Mouse (Mus musculus) forebrain, embryonic 15.5 days (tissue): ENCODE data around the gene Klrb1a. TPM values are rescaled to one million over a fixed set of nuclear protein-coding genes. Genes with fewer than 3 reads are reported as not detected.

ENCODE experiments used
- ATAC-seq: fragments of 200-750 bp; cut with Nextera tagmentation; replicated peaks from 2 replicates; pipeline ENCODE4 v1.8.0; 2017; ENCODE audit warnings: mild to moderate bottlenecking, moderate TSS enrichment, moderate library complexity
- H3K27ac ChIP-seq: fragments of 300-500 bp; sonication (generic); replicated peaks from 2 replicates; pipeline ENCODE4 v1.5.1; 2015; ENCODE audit warnings: mild to moderate bottlenecking, inconsistent platforms
- H3K27me3 ChIP-seq: fragments of 300-500 bp; sonication (generic); 2 replicates; pipeline ENCODE4 v1.6.1; 2015; ENCODE audit warnings: inconsistent platforms
- H3K36me3 ChIP-seq: fragments of 300-500 bp; sonication (generic); 2 replicates; pipeline ENCODE4 v1.6.1; 2015; ENCODE audit warnings: mild to moderate bottlenecking, inconsistent platforms
- H3K4me1 ChIP-seq: fragments of 300-500 bp; sonication (generic); 2 replicates; pipeline ENCODE4 v1.6.1; 2015; ENCODE audit warnings: inconsistent platforms
- H3K4me2 ChIP-seq: fragments of 300-500 bp; sonication (generic); replicated peaks from 2 replicates; pipeline ENCODE4 v1.6.1; 2015; ENCODE audit warnings: mild to moderate bottlenecking, inconsistent platforms
- H3K4me3 ChIP-seq: fragments of 300-500 bp; sonication (generic); 2 replicates; pipeline ENCODE4 v1.5.1; 2015; ENCODE audit warnings: mild to moderate bottlenecking, inconsistent platforms
- H3K9ac ChIP-seq: fragments of 300-500 bp; sonication (generic); replicated peaks from 2 replicates; pipeline ENCODE4 v1.6.1; 2015; ENCODE audit warnings: mild to moderate bottlenecking, inconsistent platforms
- H3K9me3 ChIP-seq: fragments of 300-500 bp; sonication (generic); 2 replicates; pipeline ENCODE4 v1.6.1; 2016; ENCODE audit warnings: inconsistent platforms
- WGBS: fragments of 180-500 bp; shearing (Covaris S2); methylation state at CpG from one replicate; pipeline ENCODE4 v1.1.7; 2015; ENCODE audit warnings: mixed read lengths; 5-methylcytosine and 5-hydroxymethylcytosine counted together
- polyA plus RNA-seq: library from polyadenylated mRNA; unstranded; fragments of >200 nt; fragmentation: Nextera tagmentation; extraction: Ambion mirVana; gene quantifications from 2 replicates; pipeline ENCODE4 v1.2.1, GENCODE M21; 2015

The Klrb1a gene
- polyA plus RNA-seq, 1 experiment from 2014 or later: not detected

- no peak overlapping the region for H3K27ac ChIP-seq
- ATAC-seq: peak; percentile 92
- no peaks in the 10 kb centered on the region for H3K27me3 ChIP-seq
- peak overlapping the region; percentile 21 for H3K4me3 ChIP-seq
- H3K36me3 ChIP-seq: no peaks in the 10 kb centered on the region
- peak overlapping the region; percentile 39 for H3K4me2 ChIP-seq
- H3K9me3 ChIP-seq: no peaks in the 10 kb centered on the region
- 9% methylated on average over 9 of the region's 9 CpGs for WGBS
- H3K9ac ChIP-seq: 0 out of 2 replicates have a peak overlapping the region, but pooled peaks have one; percentile 6
- peaks cover 7% of the 10 kb centered on the region for H3K4me1 ChIP-seq
Observed at GRCm38 (mm10) chr6:128597121-128597522, 26.2 kb downstream of the Klrb1a start.

GRCm38 (mm10) chr6:128594651-128595050 lies 28.7 kb downstream of the Klrb1a start:
- Histone ChIP-seq H3K9me3 (no peaks in the 10 kb centered on the region), H3K27ac (no peak overlapping the region), H3K27me3 (no peaks in the 10 kb centered on the region), H3K9ac (no peak overlapping the region), H3K36me3 (no peaks in the 10 kb centered on the region), H3K4me2 (no peak overlapping the region), H3K4me3 (no peak overlapping the region), H3K4me1 (peaks cover 7% of the 10 kb centered on the region)
- 80% methylated on average over 9 of the region's 9 CpGs for WGBS
- ATAC-seq: no peak

- Histone ChIP-seq H3K4me3 (no peak overlapping the region), H3K36me3 (no peaks in the 10 kb centered on the region)
- 31% methylated on average over 4 of the region's 4 CpGs for WGBS
Observed at GRCm38 (mm10) chr6:128589426-128589825, 33.9 kb downstream of the Klrb1a start.

GRCm38 (mm10) chr6:128587619-128588018 lies 35.7 kb downstream of the Klrb1a start:
- no peak overlapping the region for H3K4me2 ChIP-seq
- no peak for ATAC-seq
- H3K27ac ChIP-seq: no peak overlapping the region
- no peak overlapping the region for H3K9ac ChIP-seq
- H3K36me3 ChIP-seq: no peaks in the 10 kb centered on the region
- H3K9me3 ChIP-seq: no peaks in the 10 kb centered on the region
- H3K27me3 ChIP-seq: no peaks in the 10 kb centered on the region
- H3K4me1 ChIP-seq: no peaks in the 10 kb centered on the region
- H3K4me3 ChIP-seq: no peak overlapping the region
- WGBS: 91% methylated on average over 6 of the region's 6 CpGs

More at GRCm38 (mm10) chr6:128589426-128589825, 33.9 kb downstream of the Klrb1a start:
- H3K27me3 ChIP-seq: no peaks in the 10 kb centered on the region
- H3K4me1 ChIP-seq: no peaks in the 10 kb centered on the region
- H3K4me2 ChIP-seq: no peak overlapping the region
- H3K27ac ChIP-seq: no peak overlapping the region
- H3K9ac ChIP-seq: no peak overlapping the region
- ATAC-seq: no peak
- H3K9me3 ChIP-seq: no peaks in the 10 kb centered on the region

- no peak overlapping the region for H3K4me3 ChIP-seq
- 54% methylated on average over 11 of the region's 11 CpGs for WGBS
- peak; percentile 51; the same call in 1 of the 2 replicates for ATAC-seq
- H3K4me2 ChIP-seq: no peak overlapping the region
- H3K36me3 ChIP-seq: no peaks in the 10 kb centered on the region
- H3K4me1 ChIP-seq: no peaks in the 10 kb centered on the region
- H3K9me3 ChIP-seq: no peaks in the 10 kb centered on the region
- H3K27me3 ChIP-seq: no peaks in the 10 kb centered on the region
- no peak overlapping the region for H3K27ac ChIP-seq
- H3K9ac ChIP-seq: no peak overlapping the region
Observed at GRCm38 (mm10) chr6:128585642-128586245, 37.6 kb downstream of the Klrb1a start.

GRCm38 (mm10) chr6:128584070-128584660 lies 39.2 kb downstream of the Klrb1a start:
- H3K9ac ChIP-seq: no peak overlapping the region
- no peaks in the 10 kb centered on the region for H3K36me3 ChIP-seq
- WGBS: 26% methylated on average over 10 of the region's 10 CpGs
- no peak for ATAC-seq
- H3K4me3 ChIP-seq: no peak overlapping the region
- no peaks in the 10 kb centered on the region for H3K4me1 ChIP-seq
- no peak overlapping the region for H3K4me2 ChIP-seq
- no peaks in the 10 kb centered on the region for H3K27me3 ChIP-seq
- H3K9me3 ChIP-seq: no peaks in the 10 kb centered on the region
- H3K27ac ChIP-seq: no peak overlapping the region

- H3K4me3 ChIP-seq: no peak within 1 kb of the TSS
- H3K27ac ChIP-seq: no peak within 1 kb of the TSS
- no peak within 1 kb of the TSS for H3K4me2 ChIP-seq
- no peaks in the 10 kb centered on the region for H3K4me1 ChIP-seq
- H3K36me3 ChIP-seq: no peaks in the 10 kb centered on the region
- WGBS: 79% methylated on average over 11 of the region's 11 CpGs
- H3K27me3 ChIP-seq: no peaks in the 10 kb centered on the region
- no peak within 1 kb of the TSS for H3K9ac ChIP-seq
- no peaks in the 10 kb centered on the region for H3K9me3 ChIP-seq
- no peak for ATAC-seq
Observed at GRCm38 (mm10) chr6:128581508-128581907, 41.8 kb downstream of the Klrb1a start, which contains the start of gene A2ml1. Gene A2ml1, minus strand, starts transcription at chr6:128581608.

- Histone ChIP-seq H3K9ac (no peak overlapping the region), H3K36me3 (no peaks in the 10 kb centered on the region), H3K27me3 (no peaks in the 10 kb centered on the region), H3K27ac (no peak overlapping the region), H3K4me2 (no peak overlapping the region), H3K4me3 (no peak overlapping the region), H3K4me1 (no peaks in the 10 kb centered on the region), H3K9me3 (no peaks in the 10 kb centered on the region)
- ATAC-seq: no peak
- 90% methylated on average over 9 of the region's 9 CpGs for WGBS
Observed at GRCm38 (mm10) chr6:128577301-128577700, 46.0 kb downstream of the Klrb1a start.

- Histone ChIP-seq H3K4me3 (no peak overlapping the region), H3K9me3 (no peaks in the 10 kb centered on the region), H3K9ac (no peak overlapping the region), H3K36me3 (no peaks in the 10 kb centered on the region), H3K27me3 (no peaks in the 10 kb centered on the region), H3K4me1 (no peaks in the 10 kb centered on the region), H3K4me2 (no peak overlapping the region), H3K27ac (no peak overlapping the region)
- 94% methylated on average over 11 of the region's 11 CpGs for WGBS
- no peak for ATAC-seq
Observed at GRCm38 (mm10) chr6:128566589-128566988, 56.7 kb downstream of the Klrb1a start.

Other genes starting within 250 kb of the Klrb1a start
- 0.43 and 0.51 TPM in 2 replicates for gene Tex52, start 248.1 kb downstream of the Klrb1a start, polyA plus RNA-seq
- gene Gm44596, start 248.0 kb downstream of the Klrb1a start, polyA plus RNA-seq: not detected in 2 replicates
- 5.0 and 5.7 TPM in 2 replicates for gene Nrip2, start 224.2 kb downstream of the Klrb1a start, polyA plus RNA-seq
- gene Itfg2, start 198.6 kb downstream of the Klrb1a start, polyA plus RNA-seq: 35.5 and 40.5 TPM in 2 replicates
- 431 and 436 TPM in 2 replicates for gene Fkbp4, start 184.9 kb downstream of the Klrb1a start, polyA plus RNA-seq
- 0.14 TPM in 1 of 2 replicates, not detected in the other for gene Pzp, start 96.8 kb downstream of the Klrb1a start, polyA plus RNA-seq
- 3.6 and 4.8 TPM in 2 replicates for gene A2ml1, start 41.9 kb downstream of the Klrb1a start, polyA plus RNA-seq
- not detected in 2 replicates for gene Clec2h, start 38.9 kb upstream of the Klrb1a start, polyA plus RNA-seq
- gene Klrb1, start 99.5 kb upstream of the Klrb1a start, polyA plus RNA-seq: 0.26 TPM in 1 of 2 replicates, not detected in the other
- not detected in 2 replicates for gene Klrb1c, start 165.7 kb upstream of the Klrb1a start, polyA plus RNA-seq
- not detected in 2 replicates for gene Gm44511, start 202.8 kb upstream of the Klrb1a start, polyA plus RNA-seq
- not detected in 2 replicates for gene Klrb1b, start 202.8 kb upstream of the Klrb1a start, polyA plus RNA-seq